Mouse (Mus musculus) telencephalon, adult 2 months (tissue): ENCODE results near the gene Stard7.
"Not testable (repeated sequence)": the region's sequence is repeated elsewhere in the genome, so short reads cannot be mapped to it uniquely, and the experiment has no call there.

Experiments
- DNase-seq: peaks from one replicate; pipeline ENCODE4 v3.0.0-alpha.2; 2011; ENCODE audit warnings: low read depth, low spot score

The Stard7 gene

GRCm38 (mm10) chr2:127269491-127270299, at the start of gene Stard7:
Stard7 (plus strand) TSS chr2:127270218.
- DNase-seq: peak; percentile 97

- DNase-seq: no peak
Observed at GRCm38 (mm10) chr2:127225261-127225660, 44.8 kb upstream of the Stard7 start.

- DNase-seq: no peak
Observed at GRCm38 (mm10) chr2:127237897-127238610, 32.0 kb upstream of the Stard7 start.

DNA sequence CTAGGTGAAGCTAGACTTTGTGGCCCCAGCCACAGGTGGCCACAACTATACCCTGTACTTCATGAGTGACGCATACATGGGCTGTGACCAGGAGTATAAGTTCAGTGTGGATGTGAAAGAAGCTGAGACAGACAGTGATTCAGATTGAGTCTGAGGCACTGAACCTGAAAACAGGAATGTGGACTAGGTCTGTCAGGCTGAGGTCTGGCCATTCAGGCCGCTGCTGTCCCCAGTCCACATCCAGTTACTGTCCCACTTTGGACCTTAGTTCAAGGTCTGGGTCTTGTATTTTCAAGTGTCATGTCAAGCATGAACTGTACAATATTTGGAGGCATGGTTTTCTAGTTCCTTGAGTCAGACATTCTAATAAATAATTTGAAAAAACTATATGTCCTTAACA, 30.0 kb upstream of the Stard7 start:
- DNase-seq: no peak

DNA sequence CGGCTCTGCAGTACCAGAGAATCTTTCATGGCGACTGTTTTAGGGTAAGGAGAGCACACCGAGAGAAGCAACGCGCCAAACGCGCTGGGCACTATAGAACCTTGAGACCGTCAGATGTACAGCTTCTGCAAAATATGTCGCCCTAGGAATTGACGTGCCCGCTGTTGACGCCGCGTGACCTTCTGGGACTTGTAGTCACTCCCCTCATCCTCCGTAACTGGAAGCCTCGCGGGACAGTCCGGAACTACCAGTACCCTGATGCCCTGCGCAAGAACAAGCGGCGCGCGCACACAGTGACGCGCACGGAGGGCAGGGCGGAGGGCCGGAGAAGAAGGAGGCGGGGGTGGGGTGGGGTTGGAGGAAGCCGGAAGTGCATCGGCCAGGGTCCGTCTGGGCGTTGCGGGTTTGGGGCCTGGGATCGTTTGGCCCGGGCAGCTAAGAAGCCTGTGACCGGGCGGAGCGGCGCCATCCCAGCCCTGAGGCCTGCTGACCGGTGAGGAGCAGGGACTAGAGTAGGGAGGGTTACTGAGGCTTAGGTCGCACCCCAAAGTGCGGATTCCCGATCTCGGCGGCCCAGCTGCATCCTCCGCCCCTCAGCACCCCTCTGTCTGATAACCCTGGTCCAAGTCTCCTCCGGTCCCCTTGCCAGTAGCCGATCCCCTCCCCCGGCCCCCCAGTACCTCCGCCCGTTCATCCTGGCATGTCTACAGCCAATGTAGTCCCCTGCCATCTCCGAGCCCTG, 22.3 kb upstream of the Stard7 start, which contains the start of the genes Ciao1 and Tmem127:
Ciao1 (minus strand) TSS at position 225 of the 742 bp plus-strand sequence.
Tmem127 (plus strand) TSS at position 317 of the 742 bp plus-strand sequence.
- peak; percentile 99 for DNase-seq

DNA sequence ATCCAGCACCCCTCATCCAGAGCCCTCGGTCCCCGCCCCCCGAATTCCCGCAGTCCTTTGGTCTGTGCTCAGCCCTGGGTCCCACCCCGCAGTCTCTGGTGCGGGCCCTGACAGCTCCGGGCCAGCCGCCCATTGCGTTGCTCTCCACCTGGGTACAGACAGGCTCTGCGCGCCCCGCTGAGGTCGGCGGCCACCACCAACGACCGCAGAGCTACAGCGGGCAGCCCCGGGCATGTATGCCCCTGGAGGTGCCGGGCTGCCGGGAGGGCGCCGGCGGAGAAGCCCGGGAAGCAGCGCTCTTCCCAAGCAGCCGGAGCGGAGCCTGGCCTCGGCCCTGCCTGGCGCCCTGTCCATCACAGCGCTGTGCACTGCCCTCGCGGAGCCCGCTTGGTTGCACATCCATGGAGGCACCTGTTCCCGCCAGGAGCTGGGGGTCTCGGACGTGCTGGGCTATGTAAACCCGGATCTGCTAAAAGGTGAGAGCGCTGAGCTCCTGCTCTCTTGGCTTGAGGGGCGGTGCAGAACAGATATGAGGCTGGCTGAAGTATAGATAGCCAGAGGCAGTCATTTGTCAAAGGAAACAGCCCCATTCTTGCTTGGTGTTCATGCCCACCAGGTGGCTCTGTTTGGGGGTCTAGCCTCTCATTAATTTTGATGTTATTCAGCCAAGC, 21.5 kb upstream of the Stard7 start:
- DNase-seq: no peak

DNA sequence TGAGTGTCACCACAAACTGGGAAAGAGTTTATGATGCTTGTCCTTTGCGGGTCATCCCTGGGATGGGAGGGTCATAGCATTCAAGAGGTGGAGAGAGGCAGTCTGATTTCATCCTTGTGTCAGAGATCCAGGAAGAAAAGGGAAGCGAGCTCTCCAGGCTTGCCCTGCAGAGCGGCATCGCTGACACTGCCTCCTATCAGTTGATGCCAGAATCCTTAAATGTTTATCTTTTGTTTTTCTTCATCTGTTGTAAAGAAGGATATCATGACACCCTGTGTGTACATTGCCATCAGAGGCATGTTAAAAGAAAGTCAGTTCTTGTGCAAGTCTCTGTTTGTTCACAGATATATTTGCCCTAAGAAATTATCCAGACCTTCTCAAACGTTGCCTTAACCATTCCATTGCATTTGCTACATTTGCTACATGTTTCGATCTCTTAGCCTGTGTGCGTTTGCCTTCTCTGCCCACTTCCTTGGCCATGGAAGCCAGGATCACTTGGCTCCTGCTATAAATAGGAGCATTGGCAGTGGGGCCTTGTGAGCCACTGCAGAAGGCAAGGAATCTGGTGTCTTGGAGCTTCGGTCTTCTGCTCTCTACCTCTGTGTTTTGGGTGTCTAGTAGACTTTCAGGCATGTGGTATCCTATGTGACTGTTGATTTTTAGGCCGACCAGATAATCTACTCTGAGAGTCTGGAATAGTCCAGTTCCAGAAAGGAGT, 19.6 kb upstream of the Stard7 start:
- no peak for DNase-seq

DNA sequence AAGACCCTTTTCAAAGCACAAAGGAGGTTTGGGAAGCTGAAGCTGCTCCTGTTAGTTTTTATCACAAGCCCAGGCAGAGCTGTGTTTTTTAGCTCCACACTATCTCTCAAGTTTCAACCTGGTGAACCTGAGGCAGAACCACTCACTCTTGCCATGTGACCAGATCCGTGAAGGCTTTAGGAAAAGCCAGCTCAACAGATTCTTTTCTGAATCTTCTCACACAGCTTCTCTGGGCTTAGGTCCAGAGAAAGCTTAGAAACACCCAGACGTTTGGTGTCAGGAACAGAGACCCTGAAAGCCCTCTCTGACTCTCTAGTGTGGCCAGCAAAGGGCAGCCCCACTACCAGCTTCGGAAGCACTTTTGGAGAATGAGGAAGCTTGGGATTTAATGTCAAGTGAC, 18.6 kb upstream of the Stard7 start:
- DNase-seq: no peak

DNA sequence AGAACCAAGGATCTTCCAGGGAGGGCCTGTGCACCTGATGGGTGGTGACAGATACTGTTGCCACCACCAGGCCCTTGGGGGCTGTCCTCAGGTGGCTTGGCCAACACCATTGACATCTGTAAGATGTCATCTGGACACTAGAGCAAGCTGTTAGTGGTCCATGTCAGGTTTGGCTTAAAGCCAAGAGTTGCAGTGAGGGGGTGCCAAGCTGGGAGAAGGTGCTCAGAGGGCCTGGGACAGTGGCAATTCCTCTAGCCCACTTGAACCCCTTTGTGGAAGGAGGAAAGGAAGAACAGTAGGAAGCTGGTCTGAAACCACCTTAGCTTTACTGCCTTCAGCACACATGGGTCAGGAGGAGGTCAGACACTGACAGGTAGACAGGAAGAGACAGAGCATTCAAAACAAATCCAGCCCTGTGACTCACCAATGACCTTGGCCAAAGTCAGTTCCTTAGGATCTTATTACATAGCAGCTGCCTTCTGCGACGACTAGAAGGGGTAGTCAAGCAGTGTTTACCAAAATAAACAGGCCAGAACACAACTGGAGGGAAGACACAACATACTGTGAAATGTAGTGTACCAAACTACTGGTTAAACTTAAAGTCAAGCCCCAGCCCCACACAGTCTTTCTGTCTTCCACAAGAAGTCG, 18.0 kb upstream of the Stard7 start:
- no peak for DNase-seq

- DNase-seq: no peak
Observed at GRCm38 (mm10) chr2:127252787-127253186, 17.2 kb upstream of the Stard7 start.

DNA sequence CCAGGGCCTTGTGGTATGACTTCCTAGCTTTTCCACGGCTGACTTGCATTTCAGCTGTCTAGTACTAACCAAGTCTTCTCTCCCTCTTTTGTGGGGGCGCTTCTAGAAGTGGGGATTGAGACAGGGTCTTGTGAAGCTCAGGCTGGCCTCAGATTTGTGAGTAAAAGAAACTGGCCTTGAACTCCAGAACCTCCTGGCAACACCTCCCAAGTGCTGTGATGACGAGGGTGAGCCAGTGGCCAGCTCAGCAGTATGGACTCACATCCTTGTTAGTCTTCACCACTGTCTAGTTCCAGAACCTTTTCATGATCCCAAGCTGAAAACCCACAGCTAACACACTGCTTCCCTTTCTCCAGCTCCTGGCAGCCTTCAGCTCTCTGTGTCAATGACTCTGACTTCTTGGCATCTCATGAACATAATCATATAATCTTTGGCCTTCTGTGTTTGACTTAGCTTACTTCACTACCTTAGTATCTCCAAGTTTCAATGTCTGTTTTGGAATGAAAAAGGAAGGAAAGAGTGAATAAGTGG, 15.3 kb upstream of the Stard7 start:
- no peak for DNase-seq

GRCm38 (mm10) chr2:127255294-127255693, 14.7 kb upstream of the Stard7 start:
- no peak for DNase-seq

GRCm38 (mm10) chr2:127259340-127259739, 10.7 kb upstream of the Stard7 start:
- DNase-seq: no peak

GRCm38 (mm10) chr2:127262480-127262879, 7.5 kb upstream of the Stard7 start:
- no peak for DNase-seq

GRCm38 (mm10) chr2:127267854-127268253, 2.2 kb upstream of the Stard7 start:
- no peak for DNase-seq

GRCm38 (mm10) chr2:127270300-127271041, 453 bp downstream of the Stard7 start:
- DNase-seq: peak; percentile 72

GRCm38 (mm10) chr2:127271042-127271515, 1.1 kb downstream of the Stard7 start:
- DNase-seq: peak; percentile 58

DNA sequence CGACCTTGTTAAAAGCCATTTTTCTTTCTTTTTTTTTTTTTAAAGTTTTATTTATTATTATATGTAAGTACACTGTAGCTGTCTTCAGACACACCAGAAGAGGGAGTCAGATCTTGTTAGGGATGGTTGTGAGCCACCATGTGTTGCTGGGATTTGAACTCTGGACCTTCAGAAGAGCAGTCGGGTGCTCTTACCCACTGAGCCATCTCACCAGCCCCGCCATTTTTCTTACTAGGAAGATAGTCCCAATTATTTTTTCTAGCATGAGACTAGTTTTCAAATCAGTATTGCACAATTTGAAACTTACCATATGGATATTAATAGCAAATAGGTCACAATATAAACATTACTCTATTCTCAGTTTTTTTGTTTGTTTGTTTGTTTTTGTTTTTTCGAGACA, 2.0 kb downstream of the Stard7 start:
- not testable (repeated sequence) for DNase-seq

GRCm38 (mm10) chr2:127272806-127273205, 2.8 kb downstream of the Stard7 start:
- no peak for DNase-seq
